Mouse (Mus musculus) stomach, postnatal 0 days (tissue): ENCODE data around the gene Thsd4.

Source experiments
- CTCF ChIP-seq: IDR thresholded peaks from 2 replicates; pipeline ENCODE4 v1.5.1; 2016; ENCODE audit warnings: antibody characterized with exemption, low read depth, mild to moderate bottlenecking, moderate library complexity
- EP300 ChIP-seq: optimal IDR thresholded peaks from 2 replicates; pipeline ENCODE3; 2016; ENCODE audit warnings: antibody characterized with exemption

- no peak for TF ChIP-seq CTCF
- no peak for TF ChIP-seq EP300
Measured at GRCm38 (mm10) chr9:60274503-60274902, 247.3 kb downstream of the Thsd4 start.
